In the genomic region with DNA sequence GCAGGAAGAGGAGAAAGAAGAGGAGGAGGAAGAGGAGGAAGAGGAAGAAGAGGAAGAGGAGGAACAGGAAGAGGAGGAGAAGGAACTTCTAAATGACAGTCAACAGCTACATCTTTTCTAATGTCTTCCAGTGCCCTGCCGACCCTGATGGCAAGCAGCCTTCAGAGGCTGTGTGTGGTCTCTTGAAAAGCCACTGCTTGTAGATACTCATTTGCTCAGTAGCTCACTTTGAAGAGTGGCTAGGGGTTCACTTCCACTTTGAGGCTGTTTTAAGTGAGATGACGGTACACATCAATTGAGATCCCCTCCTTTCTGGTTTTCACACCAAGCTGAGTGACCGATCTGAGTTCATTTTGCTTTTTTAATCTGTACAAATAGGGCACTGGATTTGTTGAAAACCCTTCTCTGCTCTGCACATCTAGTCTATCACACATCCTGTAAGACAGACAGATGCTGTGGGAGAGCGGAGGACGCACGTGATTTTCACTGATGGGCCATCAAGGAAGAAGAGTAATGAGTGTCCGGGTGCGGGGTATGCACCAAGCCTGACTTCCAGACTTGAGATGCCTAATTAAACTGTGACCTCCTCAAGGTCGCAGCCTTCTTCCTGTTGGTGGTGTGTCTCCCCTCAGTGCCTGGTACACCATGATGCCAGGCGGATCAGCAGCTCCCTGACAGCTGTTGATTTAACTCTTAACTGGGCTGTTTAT, we compare ENCODE assay signal across 19 mouse cellular contexts.
A peak's percentile ranks its signal among the peaks of the same experiment; 100 is the strongest.
DNase-seq lines count a peak whose midpoint lies in the region; ATAC-seq lines count a peak whose summit lies in the region.
"Had no signal": no experiment of that assay in that cellular context is flagged by ENCODE, and none has a peak within 500 bp of the region (broad histone marks: within the 10 kb centered on the region; RNA-seq: fewer than 3 reads in every experiment).

No protein-coding gene starts in this region.

- ATAC-seq in hindbrain, embryonic 13.5 days (ENCODE audit: low FRiP score), result no peak
- no peak for ATAC-seq in hindbrain, embryonic 12.5 days (ENCODE audit: low FRiP score)

- peak; percentile 54 to 63 for DNase-seq in kidney, postnatal 4 days
- DNase-seq in kidney, postnatal 25 days, result no peak
- peak; percentile 42 for DNase-seq in T-cell, adult 2 months (ENCODE audit: low spot score)
- DNase-seq in naive thymus-derived CD4-positive, alpha-beta T cell, adult 2 months (ENCODE audit: low read depth), result peak; percentile 64
- no peak for DNase-seq in right cerebral cortex, postnatal 25 days
- DNase-seq: cerebellum, adult 2 months; gastrocnemius, postnatal 36 days; liver, embryonic 13.5 days; right cerebral cortex, postnatal 4 days had no signal

- no peak overlapping the region for H3K4me2 ChIP-seq in hindbrain, embryonic 13.5 days
- no peak overlapping the region for H3K4me2 ChIP-seq in hindbrain, embryonic 12.5 days (replicated peaks)
- H3K4me2 ChIP-seq: embryonic facial prominence, embryonic 13.5 days; forebrain, embryonic 15.5 days; limb, embryonic 12.5 days; liver, embryonic 13.5 days; midbrain, embryonic 12.5 days had no signal

- no peak overlapping the region for H3K9ac ChIP-seq in hindbrain, embryonic 13.5 days
- H3K9ac ChIP-seq in hindbrain, embryonic 12.5 days, result no peak overlapping the region
- H3K9ac ChIP-seq: embryonic facial prominence, embryonic 13.5 days; forebrain, embryonic 15.5 days; limb, embryonic 12.5 days; liver, embryonic 13.5 days; midbrain, embryonic 12.5 days had no signal

- no peak overlapping the region for H3K4me3 ChIP-seq in hindbrain, embryonic 13.5 days
- H3K4me3 ChIP-seq in hindbrain, embryonic 12.5 days, result no peak overlapping the region
- H3K4me3 ChIP-seq: embryonic facial prominence, embryonic 13.5 days; forebrain, embryonic 15.5 days; hindbrain, embryonic 10.5 days; limb, embryonic 12.5 days; liver, embryonic 13.5 days; midbrain, embryonic 12.5 days had no signal

- H3K27ac ChIP-seq in hindbrain, embryonic 13.5 days, result peak overlapping the region; percentile 66
- H3K27ac ChIP-seq in hindbrain, embryonic 12.5 days, result no peak overlapping the region
- H3K27ac ChIP-seq: embryonic facial prominence, embryonic 13.5 days; hindbrain, embryonic 10.5 days; limb, embryonic 12.5 days; liver, embryonic 13.5 days; macrophage; midbrain, embryonic 12.5 days; stomach, postnatal 0 days had no signal

- no peaks in the 10 kb centered on the region for H3K9me3 ChIP-seq in hindbrain, embryonic 13.5 days
- no peaks in the 10 kb centered on the region for H3K9me3 ChIP-seq in hindbrain, embryonic 12.5 days (replicated peaks)
- H3K9me3 ChIP-seq: embryonic facial prominence, embryonic 13.5 days; forebrain, embryonic 15.5 days; G1E; hindbrain, embryonic 10.5 days; limb, embryonic 12.5 days; liver, embryonic 13.5 days; midbrain, embryonic 12.5 days had no signal

- H3K4me1 ChIP-seq in hindbrain, embryonic 13.5 days (replicated peaks), result peaks cover 44% of the 10 kb centered on the region
- peaks cover 20% of the 10 kb centered on the region for H3K4me1 ChIP-seq in hindbrain, embryonic 12.5 days
- H3K4me1 ChIP-seq: liver, embryonic 13.5 days had no signal

- WGBS in hindbrain, embryonic 13.5 days, result 68% methylated on average over 10 of the region's 10 CpGs
- WGBS in hindbrain, embryonic 12.5 days, result 72% methylated on average over 10 of the region's 10 CpGs

- H3K27me3 ChIP-seq in hindbrain, embryonic 13.5 days, result no peaks in the 10 kb centered on the region
- peaks cover 5% of the 10 kb centered on the region for H3K27me3 ChIP-seq in hindbrain, embryonic 12.5 days
- H3K27me3 ChIP-seq: forebrain, embryonic 15.5 days had no signal

- H3K36me3 ChIP-seq in hindbrain, embryonic 13.5 days, result no peaks in the 10 kb centered on the region
- no peaks in the 10 kb centered on the region for H3K36me3 ChIP-seq in hindbrain, embryonic 12.5 days
- H3K36me3 ChIP-seq: embryonic facial prominence, embryonic 13.5 days; forebrain, embryonic 15.5 days; G1E; hindbrain, embryonic 10.5 days; limb, embryonic 12.5 days; liver, embryonic 13.5 days; midbrain, embryonic 12.5 days had no signal

Comparison
In these comparisons a context has a peak if more than half of its experiments do, and no peak if none do; other contexts are left out.
1. DNase-seq: peak in kidney, postnatal 4 days (2 of 2), T-cell, adult 2 months (single experiment) and naive thymus-derived CD4-positive, alpha-beta T cell, adult 2 months (single experiment); none in kidney, postnatal 25 days (0 of 2) and right cerebral cortex, postnatal 25 days (single experiment).